Mouse (Mus musculus) left cerebral cortex, adult 9 months (tissue): Measurements from ENCODE around the gene Gstm2.

Source experiments
- DNase-seq, 2 experiments: peaks; one replicate each; pipeline ENCODE4 v3.0.0; 2022; ENCODE audit warnings: low spot score in 2 of 2

Gstm2 gene

GRCm38 (mm10) chr3:107943239-107943990 lies 42.8 kb downstream of the Gstm2 start, which contains the start of gene Gstm6:
Gene Gstm6 (minus strand): TSS chr3:107943749.
- peak in 1 of 2 experiments; percentile 39 for DNase-seq

- DNase-seq, result no peak
These were observed 45.0 kb downstream of the Gstm2 start for GRCm38 (mm10) chr3:107941261-107941660.

- DNase-seq, result no peak
These were observed 45.7 kb downstream of the Gstm2 start for GRCm38 (mm10) chr3:107940524-107940923.

- DNase-seq, result peak; percentile 58 to 67
These were observed 46.4 kb downstream of the Gstm2 start for GRCm38 (mm10) chr3:107939830-107940229.

- peak in 1 of 2 experiments; percentile 70 for DNase-seq
These were observed 46.9 kb downstream of the Gstm2 start for GRCm38 (mm10) chr3:107939403-107939802.

- DNase-seq, result no peak
These were observed 50.4 kb downstream of the Gstm2 start for GRCm38 (mm10) chr3:107935888-107936287.

- no peak for DNase-seq
These were observed 51.0 kb downstream of the Gstm2 start for GRCm38 (mm10) chr3:107935268-107935667.

- no peak for DNase-seq
These were observed 54.1 kb downstream of the Gstm2 start for GRCm38 (mm10) chr3:107932128-107932527.
